Mouse (Mus musculus): ENCODE measurements around the gene Tgfbi.

- TF ChIP-seq CTCF (IDR thresholded peaks at IDR 0.05; ENCODE audit: low read depth, low read length), result no peak
- TF ChIP-seq TAL1 (conservative IDR thresholded peaks at IDR 0.05; ENCODE audit: low read depth, low read length), result no peak
- TF ChIP-seq GATA1 (IDR thresholded peaks at IDR 0.05; ENCODE audit: borderline replicate concordance, low read length), result no peak
- TF ChIP-seq GATA2 (IDR thresholded peaks at IDR 0.05; ENCODE audit: borderline replicate concordance, low read depth, low read length), result no peak
- no peak for TF ChIP-seq POLR2AphosphoS5 (IDR thresholded peaks at IDR 0.05; ENCODE audit: insufficient replicate concordance, low read depth, low read length)
Observed at GRCm38 (mm10) chr13:56612331-56612730, 3.0 kb downstream of the Tgfbi start.
